Mouse (Mus musculus) inflammation-experienced regulatory T-cells, adult 6 months (primary cell): Measurements from ENCODE around the gene Thbs4. TPM values are rescaled to one million over a fixed set of nuclear protein-coding genes. Genes with fewer than 3 reads are reported as not detected.

Experiments used
- ATAC-seq: one replicate; pipeline ENCODE4 v1.8.0; 2017
- polyA plus RNA-seq, 3 experiments: library from polyadenylated mRNA; unstranded; fragments of 100-300 nt; shearing (Covaris generic); gene quantifications; one replicate each; pipeline ENCODE4 v1.2.1; 2017

The Thbs4 gene
- polyA plus RNA-seq, 3 experiments from 2014 or later: not detected

DNA sequence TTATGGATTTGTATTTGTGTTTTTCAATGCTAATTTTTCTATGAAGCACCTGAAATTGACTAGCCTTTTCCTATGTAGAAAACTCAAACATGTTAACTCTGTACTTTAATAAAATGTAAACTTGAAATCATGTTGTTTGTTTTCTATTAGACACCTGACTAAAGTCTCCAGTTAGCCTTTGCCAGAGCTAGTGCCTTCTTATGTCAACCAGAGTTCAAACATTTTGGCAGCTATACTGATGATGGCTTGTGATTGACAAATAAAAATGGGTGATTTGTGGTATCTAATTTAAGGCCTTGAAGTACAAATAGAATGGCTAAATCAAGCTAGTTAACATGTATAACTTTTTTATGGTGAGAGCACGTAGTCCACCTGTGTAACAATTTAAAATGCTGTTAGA is 82.8 kb downstream of the Thbs4 start:
- ATAC-seq: no peak

GRCm38 (mm10) chr13:92710361-92710760 is 84.3 kb downstream of the Thbs4 start:
- ATAC-seq: no peak

DNA sequence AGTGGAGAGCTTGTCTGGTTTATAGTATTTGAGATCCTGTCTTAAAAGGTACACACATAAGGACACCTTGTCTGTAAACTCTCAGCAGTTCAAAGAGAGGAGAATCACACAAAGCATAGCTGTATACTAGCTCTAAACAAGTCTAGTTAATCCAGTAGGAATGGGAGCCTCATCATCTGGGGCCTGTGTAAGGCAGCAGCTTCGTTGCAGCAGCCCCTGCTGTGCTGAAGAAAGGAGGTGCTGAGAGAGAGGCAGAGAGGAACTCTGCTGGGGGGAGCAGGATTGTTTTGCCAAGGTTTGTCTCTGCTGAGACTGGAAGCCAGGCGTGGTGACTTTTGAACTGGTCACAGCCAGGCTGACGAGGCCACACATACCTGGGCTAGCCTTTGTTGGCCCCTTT is 85.1 kb downstream of the Thbs4 start:
- ATAC-seq: no peak

DNA sequence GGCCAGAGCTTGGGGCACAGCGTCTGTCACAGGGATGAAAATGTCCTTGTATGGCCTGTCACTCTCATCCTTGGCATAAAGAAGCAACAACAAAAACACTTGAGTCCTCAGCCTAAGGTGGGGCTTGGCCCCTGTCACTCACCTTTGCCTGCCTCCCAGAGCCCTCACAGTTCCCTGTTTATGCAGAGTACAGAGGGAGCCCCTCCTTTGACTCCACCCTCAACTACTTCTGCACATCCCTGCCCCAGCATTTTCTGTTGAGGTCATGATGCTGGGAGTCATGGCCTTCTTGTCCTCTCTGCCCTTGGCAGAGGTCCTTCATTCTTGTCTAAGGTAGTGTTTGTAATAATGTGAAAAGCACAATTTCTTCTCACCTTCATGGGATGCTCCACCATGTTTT is 86.2 kb downstream of the Thbs4 start:
- ATAC-seq: no peak

GRCm38 (mm10) chr13:92707941-92708340 is 86.7 kb downstream of the Thbs4 start:
- ATAC-seq: no peak

- ATAC-seq: no peak
Measured at GRCm38 (mm10) chr13:92706342-92707061, 88.1 kb downstream of the Thbs4 start.

- no peak for ATAC-seq
Measured at GRCm38 (mm10) chr13:92705016-92705535, 89.5 kb downstream of the Thbs4 start.

GRCm38 (mm10) chr13:92704189-92704588 is 90.4 kb downstream of the Thbs4 start:
- ATAC-seq: no peak

GRCm38 (mm10) chr13:92703241-92704027 is 91.2 kb downstream of the Thbs4 start:
- ATAC-seq: no peak

DNA sequence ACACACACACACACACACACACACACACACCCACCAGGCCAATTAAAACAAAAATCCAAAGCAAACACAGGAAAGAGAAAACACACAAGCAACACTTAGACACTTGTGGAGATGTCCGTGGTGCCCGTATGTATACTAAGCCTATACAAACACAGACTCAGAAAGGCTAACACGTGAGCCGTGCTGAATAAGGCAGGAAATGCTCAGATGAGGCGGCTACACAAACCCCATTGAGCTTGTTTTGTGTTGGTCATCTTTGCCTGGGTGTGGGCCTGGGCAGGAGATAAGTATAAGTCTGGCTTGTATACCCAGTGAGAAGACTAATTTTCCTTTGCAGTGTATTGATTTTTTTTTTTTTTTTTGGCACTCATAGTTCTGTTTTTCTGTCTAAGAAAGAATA is 92.6 kb downstream of the Thbs4 start:
- ATAC-seq: no peak

Other genes with a start within 250 kb of the Thbs4 start
- not detected for gene Spz1, start 218.6 kb downstream of the Thbs4 start, polyA plus RNA-seq
- 10 to 100 TPM in 1 of 3 experiments, 1 to 10 TPM in 2; 8.9 to 10.1 (median 9.7) TPM for gene Serinc5, start 183.7 kb downstream of the Thbs4 start, polyA plus RNA-seq
- 1 to 10 TPM; 2.0 to 4.8 (median 3.5) TPM for gene Mtx3, start 49.9 kb upstream of the Thbs4 start, polyA plus RNA-seq